Mouse (Mus musculus): ENCODE data around the gene Dgkg.
A peak's percentile ranks its signal among the peaks of the same experiment; 100 is the strongest.

Gene Dgkg

DNA sequence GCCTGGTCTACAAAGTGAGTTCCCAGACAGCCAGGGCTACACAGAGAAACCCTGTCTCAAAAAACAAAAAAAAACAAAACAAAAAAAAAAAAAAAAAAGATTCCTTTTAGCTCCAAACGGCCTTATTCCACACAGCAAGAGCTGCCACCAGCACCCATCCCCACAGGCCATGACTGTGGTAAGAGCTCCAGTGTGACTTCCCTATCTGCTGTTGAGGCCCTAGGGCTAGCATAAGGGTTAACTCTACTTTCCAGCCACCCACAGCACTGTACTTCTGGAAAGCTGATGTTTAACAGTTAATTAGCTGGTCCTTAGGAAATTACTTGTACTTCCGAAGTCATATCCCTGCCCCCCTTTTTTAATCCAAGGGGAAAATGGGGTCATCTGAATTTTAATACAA is 225.7 kb downstream of the Dgkg start:
- no peak for DNase-seq

DNA sequence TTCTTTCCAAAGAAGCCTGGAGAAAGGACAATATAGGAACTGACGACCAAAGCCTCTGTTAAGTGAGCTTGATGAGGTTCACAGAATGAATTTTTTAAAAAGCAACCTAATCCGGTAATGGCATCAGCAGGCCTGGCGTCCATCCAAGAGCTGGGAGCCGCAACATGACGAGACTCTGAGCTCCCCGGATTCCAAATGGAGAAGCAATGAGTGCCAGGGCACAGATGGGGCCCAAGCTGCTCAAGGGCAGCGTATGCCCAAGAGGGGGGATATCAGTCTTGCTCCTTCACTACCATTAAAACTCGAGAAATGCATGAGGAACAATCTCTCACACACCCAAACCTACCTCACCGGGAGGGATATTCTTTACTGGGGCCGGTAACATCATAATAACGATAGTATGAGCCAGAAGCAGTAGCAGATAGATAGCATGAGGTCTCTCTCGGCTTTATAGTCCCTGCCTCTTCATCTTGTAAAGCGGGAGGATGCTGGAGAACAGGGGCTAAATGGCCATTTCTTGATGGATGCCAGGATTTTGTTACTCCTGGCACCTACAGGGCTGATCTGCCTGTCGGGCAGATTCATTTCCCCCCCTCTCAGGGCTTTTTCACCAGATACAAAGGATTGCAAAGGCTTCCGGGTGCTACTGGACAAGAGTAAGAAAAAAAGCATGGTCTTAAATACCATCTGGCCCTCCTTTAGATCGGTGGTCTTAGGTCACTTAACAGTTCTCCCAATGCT is 226.6 kb downstream of the Dgkg start:
- DNase-seq, result peak; percentile 76

DNA sequence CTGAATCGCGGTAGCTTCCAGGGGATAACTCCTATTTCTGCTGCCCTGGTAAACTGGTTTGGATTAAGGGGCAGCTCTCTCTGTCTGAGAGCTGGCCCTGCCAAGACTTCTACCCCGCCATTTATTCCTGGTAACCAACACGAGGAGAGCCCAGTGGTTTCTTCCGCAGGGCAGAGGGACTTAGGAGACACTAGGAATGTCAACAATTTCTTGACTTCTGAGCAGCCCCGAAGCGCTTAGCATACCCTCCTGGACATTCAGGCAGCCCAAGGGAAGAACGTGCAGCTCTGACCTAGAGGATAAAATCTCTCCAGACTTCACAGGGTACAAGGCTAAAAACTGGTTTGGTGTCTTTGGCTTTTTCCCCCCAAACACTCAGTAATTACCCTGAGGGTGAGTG is 227.6 kb downstream of the Dgkg start:
- no peak for DNase-seq

DNA sequence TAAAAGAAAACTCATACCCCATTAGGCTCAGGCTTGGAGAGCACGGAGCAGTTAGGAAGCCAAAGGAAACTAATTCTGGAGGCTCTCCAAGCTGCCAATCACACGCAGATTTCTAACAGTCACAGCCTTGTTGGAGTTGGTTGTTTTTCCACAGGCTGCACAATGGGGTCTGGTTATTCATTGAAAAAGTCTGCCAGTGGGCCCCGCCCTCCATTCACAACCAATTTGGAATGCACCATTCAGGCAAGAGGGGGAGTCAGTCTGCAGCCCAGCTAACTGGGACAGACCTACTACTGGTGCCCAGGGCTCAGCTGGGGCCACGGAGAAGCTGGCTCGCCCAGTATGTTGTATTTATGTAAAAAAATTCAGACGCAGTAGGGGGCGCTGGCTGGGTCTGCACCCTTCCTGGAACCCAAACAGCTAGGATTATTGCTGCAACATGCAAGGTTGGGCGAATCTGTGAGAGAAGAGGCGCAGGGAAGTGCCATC is 228.1 kb downstream of the Dgkg start:
- DNase-seq, result peak; percentile 68

DNA sequence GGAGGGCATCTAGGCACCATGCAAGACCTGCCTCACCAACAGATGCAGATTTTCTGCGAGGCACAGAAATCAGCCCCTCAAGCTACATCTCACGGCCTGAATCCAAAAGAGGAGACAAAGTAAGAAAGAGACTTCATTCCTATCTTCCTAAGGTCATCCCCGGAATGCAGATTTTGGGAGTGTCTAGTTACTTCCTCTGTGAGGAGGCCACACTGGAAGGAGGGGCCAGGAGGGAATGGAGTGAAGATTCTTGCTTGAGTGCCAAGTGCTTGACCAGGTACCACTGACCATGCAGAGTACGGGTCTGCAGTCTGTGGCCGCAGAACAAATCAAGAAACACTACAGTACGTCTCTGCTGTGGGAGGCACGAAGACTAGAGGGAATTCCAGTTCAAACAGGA is 230.2 kb downstream of the Dgkg start:
- DNase-seq, result no peak

DNA sequence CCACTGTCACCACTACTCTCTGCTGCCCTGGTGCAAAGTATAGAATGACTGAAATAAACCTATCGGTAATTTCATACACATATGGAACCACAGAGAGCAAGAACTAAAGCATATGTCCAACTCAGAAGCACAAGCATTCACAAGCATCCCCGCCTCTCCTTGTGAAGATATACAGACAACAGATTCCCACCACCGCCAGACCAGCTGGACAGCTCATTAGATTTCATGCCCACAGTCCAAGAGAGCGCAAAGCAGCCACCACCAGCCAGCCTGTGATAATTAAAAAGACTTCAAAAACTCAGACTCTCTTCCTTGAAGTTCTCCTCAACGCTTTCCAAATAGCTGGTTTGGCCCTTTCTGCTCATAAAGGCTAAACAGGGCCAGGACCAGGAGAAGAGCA is 234.8 kb downstream of the Dgkg start:
- DNase-seq, result no peak
